Mouse (Mus musculus) urinary bladder, postnatal 10 days (tissue): ENCODE data around the gene Pnp2.
"Not testable (repeated sequence)": the region's sequence is repeated elsewhere in the genome, so short reads cannot be mapped to it uniquely, and the experiment has no call there.

Source experiments
- DNase-seq: peaks from one replicate; pipeline ENCODE4 v3.0.0; 2022; ENCODE audit warnings: low spot score

Gene Pnp2

DNA sequence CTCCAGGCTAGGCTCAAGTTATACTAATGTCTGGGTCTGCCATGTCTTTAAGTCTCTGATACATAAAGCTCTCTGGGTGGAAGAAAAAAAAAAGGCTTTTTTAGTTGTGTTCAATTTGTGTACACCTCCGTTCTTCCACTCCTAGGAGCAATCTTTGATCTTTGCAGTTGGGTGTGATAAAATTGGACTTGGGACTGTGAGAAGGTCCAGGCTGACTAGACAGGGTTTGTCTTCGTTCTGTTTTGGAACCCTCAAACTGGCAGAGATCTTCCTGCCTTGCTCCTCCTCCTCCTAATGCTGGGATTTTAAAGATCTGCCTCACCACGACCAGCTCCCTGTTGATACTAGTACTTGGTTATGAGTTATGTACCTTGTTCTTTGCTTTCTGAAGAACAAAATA lies 1.4 kb downstream of the Pnp2 start:
- not testable (repeated sequence) for DNase-seq

- not testable (repeated sequence) for DNase-seq
Observed at GRCm38 (mm10) chr14:50958289-50958995, 2.6 kb downstream of the Pnp2 start.

DNA sequence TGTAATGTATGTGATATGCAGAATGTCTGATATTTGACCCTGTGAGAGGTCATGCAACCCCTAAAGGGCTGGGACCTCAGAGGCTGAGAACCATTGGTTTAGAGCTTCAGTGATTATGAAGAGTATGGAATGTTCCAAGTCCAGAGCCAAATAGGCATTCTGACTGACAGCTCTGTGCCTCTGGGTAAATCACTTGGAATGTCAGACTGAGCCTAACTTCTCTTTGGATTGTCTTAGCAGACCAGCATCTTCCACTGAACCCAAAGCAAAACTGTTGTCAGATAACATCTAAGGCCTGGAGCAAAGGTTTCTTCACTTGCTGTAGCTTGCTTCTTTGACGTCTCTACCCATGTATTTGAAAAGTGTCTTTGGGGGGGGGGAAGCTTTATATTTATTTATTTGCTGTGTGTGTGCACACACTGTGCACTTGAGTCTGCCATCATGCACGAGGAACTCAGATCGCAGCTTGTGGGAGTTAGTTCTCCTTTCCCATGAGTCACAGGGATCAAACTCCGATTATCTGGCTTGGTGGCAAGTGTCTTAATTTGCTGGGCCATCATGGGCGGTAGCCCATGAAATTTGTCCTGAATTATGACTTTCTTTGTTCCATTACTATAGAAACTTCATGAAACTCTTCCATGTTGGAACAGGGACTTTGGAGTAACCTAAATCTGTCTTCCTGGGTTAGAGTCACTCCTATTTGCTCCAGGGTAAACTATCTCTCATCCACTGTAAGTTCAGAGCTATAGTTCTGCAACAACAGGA lies 12.6 kb downstream of the Pnp2 start:
- DNase-seq, result no peak

- DNase-seq, result no peak
Observed at GRCm38 (mm10) chr14:50969041-50969440, 13.2 kb downstream of the Pnp2 start.

GRCm38 (mm10) chr14:50969558-50970544 lies 14.1 kb downstream of the Pnp2 start:
- DNase-seq, result no peak

- DNase-seq, result no peak
Observed at GRCm38 (mm10) chr14:50970822-50971221, 15.0 kb downstream of the Pnp2 start.

DNA sequence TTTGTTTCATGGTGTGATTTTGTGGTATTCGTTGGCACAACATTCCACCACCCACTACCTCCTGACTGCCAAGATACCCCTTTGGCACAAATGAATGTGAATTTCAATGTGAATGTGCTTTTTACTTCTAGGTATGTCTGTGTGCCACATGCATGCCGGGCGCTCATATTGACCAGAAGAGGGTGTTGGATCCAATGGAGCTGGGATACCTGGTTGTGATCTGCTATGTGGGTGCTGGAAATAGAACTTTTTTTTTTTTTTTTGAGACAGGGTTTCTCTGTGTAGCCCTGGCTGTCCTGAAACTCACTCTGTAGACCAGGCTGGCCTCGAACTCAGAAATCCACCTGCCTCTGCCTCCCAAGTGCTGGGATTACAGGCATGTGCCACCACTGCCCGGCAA lies 17.3 kb downstream of the Pnp2 start:
- not testable (repeated sequence) for DNase-seq

- DNase-seq, result no peak
Observed at GRCm38 (mm10) chr14:50973700-50974099, 17.9 kb downstream of the Pnp2 start.

DNA sequence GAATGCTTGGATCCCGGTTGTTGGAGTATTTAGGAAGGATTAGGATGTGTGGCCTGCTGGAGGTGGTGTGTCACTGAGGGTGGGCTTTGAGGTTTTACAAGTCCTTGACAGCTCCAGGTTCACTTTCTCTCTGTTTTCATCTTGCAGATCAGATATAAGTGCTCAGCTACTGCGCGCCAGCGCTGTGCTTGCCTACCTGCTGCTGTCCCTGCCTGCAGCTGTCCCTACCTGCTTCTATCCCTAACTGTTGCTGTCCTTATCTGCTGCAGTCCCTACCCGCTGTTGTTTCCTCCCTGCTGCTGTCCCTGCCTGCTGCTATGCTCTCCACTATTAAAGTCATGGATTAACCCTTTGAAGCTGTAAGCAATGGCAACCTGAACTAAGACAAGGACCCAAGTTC lies 19.2 kb downstream of the Pnp2 start:
- no peak for DNase-seq

GRCm38 (mm10) chr14:50976674-50977073 lies 20.9 kb downstream of the Pnp2 start:
- no peak for DNase-seq

DNA sequence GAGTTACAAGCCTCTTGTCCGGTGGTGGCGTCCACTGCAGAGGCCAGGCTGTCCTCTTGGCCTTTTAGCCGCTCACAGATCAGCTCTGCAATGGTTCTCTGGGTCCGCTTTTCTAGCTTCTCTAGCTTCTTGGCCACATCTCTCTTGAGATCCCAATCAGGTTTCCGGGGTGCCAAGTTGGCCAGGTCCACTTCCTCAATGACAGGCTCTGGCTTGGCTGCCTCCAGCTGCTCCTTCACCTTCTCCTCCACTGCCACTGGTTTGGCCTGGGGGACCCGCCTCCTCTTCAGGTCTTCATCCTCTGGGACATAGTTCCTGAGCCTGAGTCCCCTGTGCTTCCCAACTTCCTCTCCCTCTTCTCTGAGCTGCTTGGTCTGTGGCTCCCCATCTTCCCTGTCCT lies 22.7 kb downstream of the Pnp2 start:
- DNase-seq, result not testable (repeated sequence)

GRCm38 (mm10) chr14:50979631-50980030 lies 23.8 kb downstream of the Pnp2 start:
- DNase-seq, result no peak

DNA sequence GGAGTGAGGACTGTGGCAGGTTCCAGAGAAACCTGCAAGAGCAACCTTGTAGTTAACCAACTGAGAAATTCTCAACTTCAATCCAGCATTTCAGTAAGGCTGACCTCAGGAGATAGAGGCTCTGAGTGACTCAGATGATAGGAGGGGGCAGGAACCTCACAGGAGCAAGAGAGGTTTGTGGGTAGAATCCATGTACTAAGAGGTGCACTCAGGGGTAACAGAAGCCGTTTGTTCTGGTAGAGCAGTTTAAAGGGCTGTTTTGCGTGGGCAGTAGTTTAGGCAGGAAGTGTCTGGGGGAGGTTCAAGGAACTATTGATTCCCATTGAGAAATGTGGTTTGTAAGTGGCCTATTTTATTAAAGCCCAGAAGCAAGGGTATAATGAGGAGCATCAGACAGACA lies 25.4 kb downstream of the Pnp2 start:
- no peak for DNase-seq

DNA sequence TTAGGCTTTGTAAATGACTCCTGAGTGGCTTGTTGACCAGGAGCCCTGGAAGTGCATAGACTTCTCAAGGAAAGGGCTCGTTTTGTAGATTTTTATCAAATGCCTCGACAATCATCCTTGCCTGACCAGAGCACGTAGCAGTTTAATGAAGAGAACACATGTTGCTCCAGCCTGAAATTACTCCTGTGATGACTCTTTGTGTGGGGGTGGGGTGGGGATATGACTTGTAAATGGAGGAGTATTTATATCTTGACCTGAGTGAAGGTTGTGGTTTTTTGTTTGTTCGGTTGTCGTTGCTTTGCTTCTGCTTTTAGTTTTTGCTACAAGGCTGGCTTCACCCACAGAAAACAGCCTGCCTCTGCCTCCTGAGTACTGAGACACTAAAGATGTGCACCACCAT lies 26.0 kb downstream of the Pnp2 start:
- no peak for DNase-seq

- no peak for DNase-seq
Observed at GRCm38 (mm10) chr14:50987668-50988067, 31.9 kb downstream of the Pnp2 start.

- DNase-seq, result no peak
Observed at GRCm38 (mm10) chr14:50991037-50991436, 35.2 kb downstream of the Pnp2 start.

DNA sequence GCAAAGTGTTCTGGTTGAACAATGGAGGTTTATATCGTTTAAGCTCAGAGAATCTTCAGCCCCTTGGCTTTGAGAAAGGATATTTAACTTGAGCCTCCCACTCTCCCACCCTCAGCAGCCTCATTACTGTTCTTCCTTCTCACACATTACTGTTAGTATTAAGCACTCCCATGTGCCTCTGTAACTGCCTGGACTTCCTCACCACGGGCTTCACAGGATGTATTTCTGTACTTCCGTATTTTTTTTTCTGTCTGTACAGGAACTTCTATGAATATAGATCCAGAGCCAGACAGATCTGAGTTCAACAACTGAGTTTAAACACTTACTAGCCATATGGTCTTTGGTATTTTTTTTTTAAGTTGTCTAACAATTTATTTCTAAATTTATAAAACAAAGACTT lies 41.3 kb downstream of the Pnp2 start:
- no peak for DNase-seq

GRCm38 (mm10) chr14:50997999-50998666 lies 42.3 kb downstream of the Pnp2 start:
- DNase-seq, result no peak

- DNase-seq, result no peak
Observed at GRCm38 (mm10) chr14:51007152-51007801, 51.5 kb downstream of the Pnp2 start, which contains the start of gene Rnase10. Gene Rnase10 (plus strand): TSS chr14:51007751.

GRCm38 (mm10) chr14:51007914-51008713 lies 52.3 kb downstream of the Pnp2 start:
- DNase-seq, result no peak
